Mouse (Mus musculus) small intestine, adult 2 months (tissue): ENCODE measurements around the gene Prkg1.

Experiments used
- CTCF ChIP-seq: fragments of 200-500 bp; IDR thresholded peaks from 2 replicates; pipeline ENCODE4 v1.5.1; 2012; ENCODE audit warnings: low read depth, mild to moderate bottlenecking, control low read depth, inconsistent platforms, low read length, moderate library complexity, mixed read lengths; ENCODE audit not compliant: insufficient replicate concordance, insufficient read length; ENCODE audit errors: extremely low read depth
- POLR2A ChIP-seq: fragments of 200-500 bp; IDR thresholded peaks from 2 replicates; pipeline ENCODE4 v1.6.1; 2012; ENCODE audit warnings: low read depth, mild to moderate bottlenecking, control low read depth, inconsistent platforms, low read length, moderate library complexity

GRCm38 (mm10) chr19:31433446-31433845 lies 331.4 kb downstream of the Prkg1 start:
- TF ChIP-seq CTCF (no peak), POLR2A (no peak)
